Mouse (Mus musculus): ENCODE results near the gene Ccdc88b. TPM values are rescaled to one million over a fixed set of nuclear protein-coding genes. Genes with fewer than 3 reads are reported as not detected.

The Ccdc88b gene
- polyA plus RNA-seq, 1 experiment from 2014 or later: 0.71 TPM

GRCm38 (mm10) chr19:6839615-6840474 lies 18.2 kb downstream of the Ccdc88b start:
- ATAC-seq: peak; percentile 70
- H3K4me3 ChIP-seq: peak overlapping the region; percentile 62
- peak overlapping the region; percentile 77 for H3K9ac ChIP-seq
- no peaks in the 10 kb centered on the region for H3K36me3 ChIP-seq (ENCODE audit: poor library complexity, severe bottlenecking)
- H3K9me3 ChIP-seq (replicated peaks): no peaks in the 10 kb centered on the region
- no peak overlapping the region for H3K27ac ChIP-seq
- H3K4me1 ChIP-seq: peaks cover 19% of the 10 kb centered on the region
- peaks cover 62% of the 10 kb centered on the region for H3K27me3 ChIP-seq
- 1% methylated on average over 39 of the region's 46 CpGs for WGBS
- peak overlapping the region; percentile 99 for H3K4me2 ChIP-seq

DNA sequence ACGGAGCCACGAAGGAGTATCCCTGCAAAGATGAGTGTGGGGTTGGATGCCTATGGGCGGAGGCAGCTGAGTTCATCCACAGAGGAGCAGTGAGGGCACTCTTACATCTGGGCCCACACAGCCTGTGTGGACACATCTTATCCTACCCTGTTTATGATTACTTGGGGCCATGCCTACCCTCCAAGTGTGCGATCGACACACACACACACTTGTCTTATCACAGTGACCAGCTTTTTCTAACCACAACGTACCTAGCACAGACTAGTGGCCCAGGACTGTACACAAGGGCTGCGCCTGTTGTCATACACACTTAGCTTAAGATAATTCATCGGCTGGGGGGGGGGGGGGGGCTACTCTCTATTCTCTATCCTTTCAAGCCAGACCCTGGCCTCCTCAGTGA lies 25.6 kb downstream of the Ccdc88b start:
- H3K27ac ChIP-seq: no peak overlapping the region
- H3K36me3 ChIP-seq (ENCODE audit: poor library complexity, severe bottlenecking): no peaks in the 10 kb centered on the region
- 89% methylated on average over 8 of the region's 8 CpGs for WGBS
- no peak for ATAC-seq
- H3K4me1 ChIP-seq: peaks cover 18% of the 10 kb centered on the region
- no peak overlapping the region for H3K4me2 ChIP-seq
- H3K9ac ChIP-seq: no peak overlapping the region
- peaks cover 55% of the 10 kb centered on the region for H3K27me3 ChIP-seq
- no peak overlapping the region for H3K4me3 ChIP-seq
- H3K9me3 ChIP-seq (replicated peaks): no peaks in the 10 kb centered on the region

DNA sequence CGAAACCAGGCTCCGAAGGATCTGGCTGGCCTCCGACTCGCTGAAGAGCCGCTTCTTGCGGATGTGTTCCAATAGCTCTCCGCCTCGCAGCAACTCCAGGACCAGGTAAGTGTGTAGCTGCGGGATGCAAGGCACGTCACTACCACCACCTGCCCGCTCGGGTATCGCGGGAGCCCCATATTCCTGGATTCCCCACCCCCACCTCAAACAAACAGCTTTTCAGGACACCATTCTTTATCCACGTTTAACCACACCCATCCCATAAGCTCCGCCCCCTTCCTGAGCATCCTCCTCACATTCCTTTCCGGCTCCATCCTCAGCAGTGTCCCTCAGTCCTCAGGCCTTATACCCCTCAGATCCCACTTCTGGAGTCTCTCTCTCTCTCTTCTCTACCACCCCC lies 26.7 kb downstream of the Ccdc88b start:
- Histone ChIP-seq H3K4me3 (peak overlapping the region; percentile 41), H3K9ac (peak overlapping the region; percentile 61), H3K4me1 (peaks cover 18% of the 10 kb centered on the region), H3K27ac (no peak overlapping the region), H3K4me2 (peak overlapping the region; percentile 67), H3K9me3 (replicated peaks) (no peaks in the 10 kb centered on the region), H3K27me3 (peaks cover 59% of the 10 kb centered on the region), H3K36me3 (ENCODE audit: poor library complexity, severe bottlenecking) (no peaks in the 10 kb centered on the region)
- peak; percentile 45 for ATAC-seq
- 2% methylated on average over 17 of the region's 17 CpGs for WGBS

DNA sequence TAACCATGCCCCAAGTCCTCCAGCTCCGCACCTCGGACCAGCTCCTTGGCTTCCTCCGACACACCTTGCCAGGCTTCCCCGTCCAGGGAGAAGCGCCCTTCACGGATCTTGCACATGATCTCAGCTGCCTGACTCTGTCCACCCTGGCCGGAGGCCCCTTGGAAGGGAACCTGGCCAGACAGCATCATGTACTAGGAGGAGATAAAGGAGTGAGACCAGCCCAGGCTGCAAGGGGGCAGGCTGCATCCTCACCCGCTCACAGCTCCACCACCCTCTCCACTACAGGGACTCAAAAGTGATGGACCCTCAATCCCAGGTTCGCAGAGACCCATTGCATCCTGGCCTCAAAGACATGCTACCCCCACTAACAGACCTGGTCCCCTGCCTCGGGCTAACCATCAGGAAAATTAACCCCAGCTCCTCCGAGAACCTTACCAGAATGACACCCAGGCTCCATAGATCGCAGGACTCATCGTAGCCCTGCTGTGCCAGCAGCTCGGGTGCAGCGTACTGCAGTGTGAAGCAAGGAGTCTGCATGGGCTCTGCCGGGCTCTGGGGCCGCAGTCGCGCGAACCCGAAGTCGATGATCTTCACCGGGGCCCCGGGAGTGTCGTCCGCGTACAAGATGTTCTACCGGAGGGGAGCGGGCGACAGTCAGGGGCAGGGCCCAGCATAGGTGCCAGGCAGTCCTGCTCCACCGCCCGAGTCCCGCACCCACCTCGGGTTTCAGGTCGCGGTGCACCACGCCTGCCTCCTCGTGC lies 27.3 kb downstream of the Ccdc88b start:
- Histone ChIP-seq H3K9me3 (replicated peaks) (no peaks in the 10 kb centered on the region), H3K27me3 (peaks cover 59% of the 10 kb centered on the region), H3K36me3 (ENCODE audit: poor library complexity, severe bottlenecking) (no peaks in the 10 kb centered on the region), H3K4me3 (peak overlapping the region; percentile 41), H3K9ac (peak overlapping the region; percentile 61), H3K27ac (no peak overlapping the region), H3K4me2 (peak overlapping the region; percentile 67), H3K4me1 (peaks cover 18% of the 10 kb centered on the region)
- peak; percentile 41; the same call in 1 of the 2 replicates for ATAC-seq
- 3% methylated on average over 36 of the region's 38 CpGs for WGBS

DNA sequence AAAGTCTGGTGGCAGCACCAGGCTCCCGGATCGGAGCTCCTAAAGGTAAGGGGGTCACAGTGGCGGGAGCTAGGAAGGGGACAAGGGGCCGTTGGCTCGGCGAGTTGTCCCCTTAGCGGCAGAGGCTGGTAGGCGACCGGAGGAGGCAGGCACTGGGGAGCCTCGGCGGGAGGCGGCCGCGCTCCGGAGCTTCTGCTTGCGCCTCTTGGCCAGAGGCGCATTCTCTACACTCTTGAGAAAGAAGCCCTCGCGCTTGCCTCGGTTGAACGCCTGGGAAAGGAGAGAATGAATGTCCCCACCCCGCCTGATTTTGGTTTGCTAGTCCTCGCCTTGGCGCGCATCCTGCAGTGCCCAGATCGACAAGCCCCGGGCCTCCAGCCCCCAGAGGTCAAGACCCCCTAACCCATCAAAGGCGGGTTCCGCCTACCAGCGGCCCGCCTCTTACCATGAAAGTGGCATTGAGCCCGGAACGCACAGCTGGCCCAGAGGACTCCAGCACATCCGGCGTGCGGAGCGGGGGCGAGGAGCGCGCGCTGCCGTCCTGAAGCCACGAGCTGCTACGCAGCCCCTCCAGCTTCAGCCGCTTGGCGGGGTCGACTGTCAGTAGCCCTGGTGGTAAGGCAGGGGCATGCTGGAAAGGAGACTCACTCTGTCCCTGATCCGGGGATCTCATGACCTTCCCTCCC lies 28.0 kb downstream of the Ccdc88b start:
- 2% methylated on average over 48 of the region's 48 CpGs for WGBS
- Histone ChIP-seq H3K27ac (no peak overlapping the region), H3K4me3 (peak overlapping the region; percentile 41), H3K9ac (peak overlapping the region; percentile 61), H3K4me1 (peaks cover 18% of the 10 kb centered on the region), H3K9me3 (replicated peaks) (no peaks in the 10 kb centered on the region), H3K4me2 (peak overlapping the region; percentile 67), H3K36me3 (ENCODE audit: poor library complexity, severe bottlenecking) (no peaks in the 10 kb centered on the region), H3K27me3 (peaks cover 58% of the 10 kb centered on the region)
- no peak for ATAC-seq

GRCm38 (mm10) chr19:6829069-6829468 lies 28.9 kb downstream of the Ccdc88b start:
- H3K27me3 ChIP-seq: peaks cover 55% of the 10 kb centered on the region
- no peak for ATAC-seq

DNA sequence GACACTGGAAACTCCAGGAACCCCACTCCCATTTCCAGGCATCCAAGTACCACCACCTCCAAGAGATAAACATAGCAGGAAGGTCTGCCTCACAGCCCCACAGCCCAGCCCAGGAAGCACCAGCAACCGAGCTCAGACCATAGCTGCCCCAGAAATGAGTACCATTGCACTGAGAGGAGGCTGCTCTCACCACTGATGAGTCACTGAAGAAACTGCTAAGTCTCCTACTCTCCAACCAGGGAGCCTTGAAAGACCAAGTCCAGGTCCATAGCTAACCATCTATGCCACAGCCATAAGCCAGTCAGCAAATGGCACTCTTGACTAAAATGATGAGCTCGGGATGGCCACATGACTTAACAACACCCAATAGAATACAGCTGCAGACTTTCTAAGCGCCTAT lies 31.4 kb downstream of the Ccdc88b start:
- Histone ChIP-seq H3K36me3 (ENCODE audit: poor library complexity, severe bottlenecking) (no peaks in the 10 kb centered on the region), H3K9me3 (replicated peaks) (no peaks in the 10 kb centered on the region), H3K4me3 (no peak overlapping the region), H3K4me2 (no peak overlapping the region), H3K4me1 (peaks cover 18% of the 10 kb centered on the region), H3K9ac (no peak overlapping the region), H3K27ac (no peak overlapping the region), H3K27me3 (peaks cover 44% of the 10 kb centered on the region)
- 84% methylated on average over 3 of the region's 3 CpGs for WGBS
- ATAC-seq: no peak

More at GRCm38 (mm10) chr19:6829069-6829468, 28.9 kb downstream of the Ccdc88b start:
- Histone ChIP-seq H3K4me2 (peak overlapping the region; percentile 67; the same call in 1 of the 2 replicates), H3K4me1 (peaks cover 18% of the 10 kb centered on the region), H3K36me3 (ENCODE audit: poor library complexity, severe bottlenecking) (no peaks in the 10 kb centered on the region), H3K9me3 (replicated peaks) (no peaks in the 10 kb centered on the region), H3K27ac (no peak overlapping the region), H3K9ac (no peak overlapping the region), H3K4me3 (no peak overlapping the region)
- 11% methylated on average over 3 of the region's 3 CpGs for WGBS

GRCm38 (mm10) chr19:6825384-6825783 lies 32.6 kb downstream of the Ccdc88b start:
- Histone ChIP-seq H3K4me2 (no peak overlapping the region), H3K9me3 (replicated peaks) (no peaks in the 10 kb centered on the region), H3K4me3 (no peak overlapping the region), H3K4me1 (peaks cover 7% of the 10 kb centered on the region), H3K27ac (no peak overlapping the region), H3K36me3 (ENCODE audit: poor library complexity, severe bottlenecking) (no peaks in the 10 kb centered on the region), H3K27me3 (peaks cover 32% of the 10 kb centered on the region), H3K9ac (no peak overlapping the region)
- WGBS: 90% methylated on average over 6 of the region's 6 CpGs
- ATAC-seq: no peak

DNA sequence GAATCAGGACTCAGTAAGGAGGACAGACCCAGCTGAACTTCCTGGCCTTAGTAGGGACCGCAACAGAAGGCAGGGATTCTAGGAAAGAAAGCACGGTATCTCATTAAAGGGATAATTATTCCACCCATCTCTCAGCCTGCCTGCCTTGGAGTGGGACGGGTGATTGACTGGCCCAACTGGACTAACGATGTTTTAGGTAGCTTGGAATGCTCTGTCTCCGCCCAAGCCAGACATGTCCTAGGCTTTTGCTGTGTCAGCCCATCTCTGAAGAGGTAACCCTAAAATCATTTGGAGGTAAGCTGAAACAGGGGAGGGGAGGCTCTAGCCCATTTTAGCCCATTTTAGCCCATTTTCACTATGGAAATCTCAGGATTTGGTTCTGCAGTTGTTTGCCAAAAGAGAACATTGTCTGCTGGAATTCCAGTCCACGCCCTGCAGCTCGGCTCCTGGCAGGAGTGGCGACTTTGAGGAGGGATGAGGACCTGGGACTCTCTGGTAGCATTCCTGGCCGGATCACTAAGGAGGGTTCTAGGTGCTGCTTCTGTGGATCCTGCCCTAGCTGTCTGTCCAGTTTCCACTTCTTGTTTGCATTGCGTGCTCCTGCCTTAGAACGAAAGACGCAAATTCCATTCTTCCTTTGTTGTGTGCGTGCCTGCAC lies 37.3 kb downstream of the Ccdc88b start:
- no peak overlapping the region for H3K9ac ChIP-seq
- H3K4me2 ChIP-seq: no peak overlapping the region
- 79% methylated on average over 13 of the region's 13 CpGs for WGBS
- no peak overlapping the region for H3K4me3 ChIP-seq
- H3K9me3 ChIP-seq (replicated peaks): no peaks in the 10 kb centered on the region
- H3K4me1 ChIP-seq: peaks cover 3% of the 10 kb centered on the region; the same call in 1 of the 2 replicates
- no peaks in the 10 kb centered on the region for H3K36me3 ChIP-seq (ENCODE audit: poor library complexity, severe bottlenecking)
- no peak overlapping the region for H3K27ac ChIP-seq
- ATAC-seq: no peak
- H3K27me3 ChIP-seq: no peaks in the 10 kb centered on the region

DNA sequence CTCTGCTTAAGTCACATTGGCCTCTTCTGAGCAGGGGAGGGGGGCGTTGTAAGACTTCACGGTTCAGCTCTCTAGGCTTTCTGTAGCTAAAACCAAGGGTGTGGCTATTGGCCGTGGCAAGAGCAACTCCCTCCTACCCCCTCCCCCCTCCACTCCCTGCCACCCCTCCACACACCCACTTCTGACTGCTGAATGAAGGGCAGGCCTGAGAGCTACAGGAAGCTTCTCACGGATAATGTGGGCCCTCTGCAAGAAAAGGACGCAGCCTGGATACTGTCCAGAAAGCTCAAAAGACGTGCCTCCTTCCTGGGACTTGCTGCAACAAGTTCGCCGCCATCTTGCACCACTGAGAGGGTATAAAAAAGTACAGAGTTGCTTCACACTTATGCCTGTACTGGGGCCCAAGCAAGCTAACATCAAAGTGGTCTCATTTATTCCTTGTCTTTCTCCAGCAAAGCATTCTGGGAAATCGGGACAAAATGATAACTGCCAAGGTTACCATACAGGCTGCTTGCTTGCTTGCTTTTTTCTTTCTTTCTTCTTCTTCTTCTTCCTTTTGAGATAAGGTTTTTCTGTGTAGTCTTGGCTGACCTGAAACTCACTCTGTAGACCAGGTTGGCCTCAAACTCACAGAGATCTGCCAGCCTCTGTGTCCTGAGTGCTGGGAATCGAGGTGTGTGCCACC lies 38.7 kb downstream of the Ccdc88b start:
- no peak overlapping the region for H3K27ac ChIP-seq
- no peaks in the 10 kb centered on the region for H3K36me3 ChIP-seq (ENCODE audit: poor library complexity, severe bottlenecking)
- H3K4me1 ChIP-seq: peaks cover 6% of the 10 kb centered on the region
- H3K4me3 ChIP-seq: no peak overlapping the region
- no peaks in the 10 kb centered on the region for H3K27me3 ChIP-seq
- ATAC-seq: no peak
- no peak overlapping the region for H3K9ac ChIP-seq
- H3K9me3 ChIP-seq (replicated peaks): no peaks in the 10 kb centered on the region
- no peak overlapping the region for H3K4me2 ChIP-seq
- WGBS: 41% methylated on average over 10 of the region's 10 CpGs

DNA sequence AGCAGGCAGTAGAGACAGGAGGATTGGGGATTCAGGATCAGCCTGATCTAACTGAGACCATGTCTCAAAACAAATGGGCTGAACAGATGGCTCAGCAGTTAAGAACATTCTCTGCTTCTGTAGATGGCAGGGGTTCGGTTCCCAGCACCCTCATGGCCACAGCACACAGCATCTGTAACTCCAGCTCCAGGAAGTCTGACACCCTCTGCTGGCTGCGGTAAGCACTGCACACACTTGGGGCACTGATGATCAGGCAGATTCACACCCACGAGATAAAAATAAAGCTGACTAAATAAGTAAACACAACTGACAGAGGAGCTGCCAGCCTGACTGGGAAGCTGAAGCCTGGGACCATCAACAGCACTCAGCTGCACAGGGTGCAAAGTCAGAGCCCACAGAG lies 43.1 kb downstream of the Ccdc88b start:
- Histone ChIP-seq H3K9ac (no peak overlapping the region), H3K27ac (no peak overlapping the region), H3K4me1 (peaks cover 11% of the 10 kb centered on the region), H3K9me3 (replicated peaks) (no peaks in the 10 kb centered on the region), H3K4me2 (no peak overlapping the region), H3K27me3 (no peaks in the 10 kb centered on the region), H3K36me3 (ENCODE audit: poor library complexity, severe bottlenecking) (no peaks in the 10 kb centered on the region), H3K4me3 (no peak overlapping the region)
- WGBS: 91% methylated on average over 3 of the region's 3 CpGs
- no peak for ATAC-seq

All from forebrain, embryonic 13.5 days (tissue).